Mouse (Mus musculus): ENCODE data around the gene Gusb. TPM values are rescaled to one million over a fixed set of nuclear protein-coding genes. Genes with fewer than 3 reads are reported as not detected.

Gene Gusb
- polyA plus RNA-seq, 1 experiment, result 19.3 TPM

GRCm38 (mm10) chr5:129989376-129989775 lies 13.5 kb downstream of the Gusb start:
- no peaks in the 10 kb centered on the region for H3K27me3 ChIP-seq (ENCODE audit: control insufficient read depth, insufficient read depth, low read length)
- H3K4me1 ChIP-seq (ENCODE audit: control insufficient read depth, insufficient read depth, low read length), result no peaks in the 10 kb centered on the region
- H3K27ac ChIP-seq (ENCODE audit: insufficient read depth, low read length), result no peak overlapping the region
- TF ChIP-seq POLR2A (IDR thresholded peaks at IDR 0.05; ENCODE audit: borderline replicate concordance, insufficient read depth, low read length) (no peak), CTCF (IDR thresholded peaks at IDR 0.05; ENCODE audit: borderline replicate concordance, insufficient read depth, low read depth, low read length) (no peak)
- H3K4me3 ChIP-seq (replicated peaks; ENCODE audit: insufficient read depth, low read depth, low read length), result no peak overlapping the region
- no peak for DNase-seq
- 56% methylated on average over 13 of the region's 13 CpGs for WGBS

GRCm38 (mm10) chr5:129980216-129980615 lies 22.6 kb downstream of the Gusb start:
- no peaks in the 10 kb centered on the region for H3K4me1 ChIP-seq (ENCODE audit: control insufficient read depth, insufficient read depth, low read length)
- DNase-seq, result no peak
- TF ChIP-seq CTCF (IDR thresholded peaks at IDR 0.05; ENCODE audit: borderline replicate concordance, insufficient read depth, low read depth, low read length) (no peak), POLR2A (IDR thresholded peaks at IDR 0.05; ENCODE audit: borderline replicate concordance, insufficient read depth, low read length) (no peak)
- WGBS, result 84% methylated on average over 3 of the region's 3 CpGs
- H3K27me3 ChIP-seq (ENCODE audit: control insufficient read depth, insufficient read depth, low read length), result no peaks in the 10 kb centered on the region
- H3K27ac ChIP-seq (ENCODE audit: insufficient read depth, low read length), result no peak overlapping the region
- H3K4me3 ChIP-seq (replicated peaks; ENCODE audit: insufficient read depth, low read depth, low read length), result no peak overlapping the region

GRCm38 (mm10) chr5:129978608-129979007 lies 24.2 kb downstream of the Gusb start:
- Histone ChIP-seq H3K27ac (ENCODE audit: insufficient read depth, low read length) (no peak overlapping the region), H3K27me3 (ENCODE audit: control insufficient read depth, insufficient read depth, low read length) (no peaks in the 10 kb centered on the region), H3K4me3 (replicated peaks; ENCODE audit: insufficient read depth, low read depth, low read length) (no peak overlapping the region), H3K4me1 (ENCODE audit: control insufficient read depth, insufficient read depth, low read length) (no peaks in the 10 kb centered on the region)
- no peak for DNase-seq
- TF ChIP-seq POLR2A (IDR thresholded peaks at IDR 0.05; ENCODE audit: borderline replicate concordance, insufficient read depth, low read length) (no peak), CTCF (IDR thresholded peaks at IDR 0.05; ENCODE audit: borderline replicate concordance, insufficient read depth, low read depth, low read length) (no peak)
- 91% methylated on average over 5 of the region's 5 CpGs for WGBS

- H3K4me1 ChIP-seq (ENCODE audit: control insufficient read depth, insufficient read depth, low read length), result no peaks in the 10 kb centered on the region
- DNase-seq, result no peak
- 84% methylated on average over 4 of the region's 4 CpGs for WGBS
- no peak overlapping the region for H3K27ac ChIP-seq (ENCODE audit: insufficient read depth, low read length)
- no peaks in the 10 kb centered on the region for H3K27me3 ChIP-seq (ENCODE audit: control insufficient read depth, insufficient read depth, low read length)
- H3K4me3 ChIP-seq (replicated peaks; ENCODE audit: insufficient read depth, low read depth, low read length), result no peak overlapping the region
- TF ChIP-seq CTCF (IDR thresholded peaks at IDR 0.05; ENCODE audit: borderline replicate concordance, insufficient read depth, low read depth, low read length), result no peak
- TF ChIP-seq POLR2A (IDR thresholded peaks at IDR 0.05; ENCODE audit: borderline replicate concordance, insufficient read depth, low read length), result no peak
Observed at GRCm38 (mm10) chr5:129977768-129978167, 25.1 kb downstream of the Gusb start.

GRCm38 (mm10) chr5:129974866-129975311 lies 28.0 kb downstream of the Gusb start:
- H3K4me1 ChIP-seq (ENCODE audit: control insufficient read depth, insufficient read depth, low read length), result no peaks in the 10 kb centered on the region
- no peak for TF ChIP-seq POLR2A (IDR thresholded peaks at IDR 0.05; ENCODE audit: borderline replicate concordance, insufficient read depth, low read length)
- DNase-seq, result no peak
- no peaks in the 10 kb centered on the region for H3K27me3 ChIP-seq (ENCODE audit: control insufficient read depth, insufficient read depth, low read length)
- 96% methylated on average over 4 of the region's 4 CpGs for WGBS
- H3K4me3 ChIP-seq (replicated peaks; ENCODE audit: insufficient read depth, low read depth, low read length), result no peak overlapping the region
- H3K27ac ChIP-seq (ENCODE audit: insufficient read depth, low read length), result no peak overlapping the region

- DNase-seq, result no peak
- WGBS, result 93% methylated on average over 4 of the region's 4 CpGs
- Histone ChIP-seq H3K27me3 (ENCODE audit: control insufficient read depth, insufficient read depth, low read length) (no peaks in the 10 kb centered on the region), H3K4me1 (ENCODE audit: control insufficient read depth, insufficient read depth, low read length) (no peaks in the 10 kb centered on the region), H3K27ac (ENCODE audit: insufficient read depth, low read length) (no peak overlapping the region), H3K4me3 (replicated peaks; ENCODE audit: insufficient read depth, low read depth, low read length) (no peak overlapping the region)
- TF ChIP-seq POLR2A (IDR thresholded peaks at IDR 0.05; ENCODE audit: borderline replicate concordance, insufficient read depth, low read length) (no peak), CTCF (IDR thresholded peaks at IDR 0.05; ENCODE audit: borderline replicate concordance, insufficient read depth, low read depth, low read length) (no peak)
Observed at GRCm38 (mm10) chr5:129974354-129974753, 28.5 kb downstream of the Gusb start.

GRCm38 (mm10) chr5:129971491-129971890 lies 31.4 kb downstream of the Gusb start:
- Histone ChIP-seq H3K27me3 (ENCODE audit: control insufficient read depth, insufficient read depth, low read length) (no peaks in the 10 kb centered on the region), H3K4me3 (replicated peaks; ENCODE audit: insufficient read depth, low read depth, low read length) (no peak overlapping the region), H3K4me1 (ENCODE audit: control insufficient read depth, insufficient read depth, low read length) (no peaks in the 10 kb centered on the region), H3K27ac (ENCODE audit: insufficient read depth, low read length) (no peak overlapping the region)
- WGBS, result 81% methylated on average over 4 of the region's 4 CpGs
- no peak for TF ChIP-seq POLR2A (IDR thresholded peaks at IDR 0.05; ENCODE audit: borderline replicate concordance, insufficient read depth, low read length)
- TF ChIP-seq CTCF (IDR thresholded peaks at IDR 0.05; ENCODE audit: borderline replicate concordance, insufficient read depth, low read depth, low read length), result no peak
- DNase-seq, result no peak

- Histone ChIP-seq H3K27me3 (ENCODE audit: control insufficient read depth, insufficient read depth, low read length) (no peaks in the 10 kb centered on the region), H3K27ac (ENCODE audit: insufficient read depth, low read length) (no peak overlapping the region), H3K4me1 (ENCODE audit: control insufficient read depth, insufficient read depth, low read length) (no peaks in the 10 kb centered on the region), H3K4me3 (replicated peaks; ENCODE audit: insufficient read depth, low read depth, low read length) (no peak overlapping the region)
- DNase-seq, result no peak
- 84% methylated on average over 7 of the region's 7 CpGs for whole genome bisulfite sequencing
- TF ChIP-seq POLR2A (IDR thresholded peaks at IDR 0.05; ENCODE audit: borderline replicate concordance, insufficient read depth, low read length) (no peak), CTCF (IDR thresholded peaks at IDR 0.05; ENCODE audit: borderline replicate concordance, insufficient read depth, low read depth, low read length) (no peak)
Observed at GRCm38 (mm10) chr5:129968417-129968816, 34.4 kb downstream of the Gusb start.

Data from cerebellum, adult 2 months (tissue).